In genomic region chr19:58419685-58420084, GRCm38 (mm10) we compare ENCODE assay signal across 10 mouse cellular contexts. TPM values are rescaled to one million over a fixed set of nuclear protein-coding genes. Genes with fewer than 3 reads are reported as not detected.
DNase-seq lines count a peak whose midpoint lies in the region; ATAC-seq and TF ChIP-seq lines count a peak whose summit lies in the region.
"Had no signal": no experiment of that assay in that cellular context is flagged by ENCODE, and none has a peak within 500 bp of the region (broad histone marks: within the 10 kb centered on the region; RNA-seq: fewer than 3 reads in every experiment).

No protein-coding gene starts in this region.

- no peak overlapping the region for H3K27ac ChIP-seq in hindbrain, embryonic 11.5 days (ENCODE audit: low read depth, low read length)
- H3K27ac ChIP-seq in hindbrain, embryonic 13.5 days: no peak overlapping the region
- H3K27ac ChIP-seq in limb, embryonic 11.5 days (replicated peaks; ENCODE audit: low read depth, low read length): no peak overlapping the region
- no peak overlapping the region for H3K27ac ChIP-seq in left cerebral cortex, adult 2 months

- H3K9ac ChIP-seq in hindbrain, embryonic 11.5 days (ENCODE audit: low read depth, low read length): no peak overlapping the region
- no peak overlapping the region for H3K9ac ChIP-seq in hindbrain, embryonic 13.5 days
- no peak overlapping the region for H3K9ac ChIP-seq in limb, embryonic 11.5 days (ENCODE audit: low read length)

- 55% methylated on average over 3 of the region's 3 CpGs for WGBS in hindbrain, embryonic 11.5 days
- WGBS in hindbrain, embryonic 13.5 days: 42% methylated on average over 3 of the region's 3 CpGs
- 27% methylated on average over 3 of the region's 3 CpGs for WGBS in limb, embryonic 11.5 days

- H3K27me3 ChIP-seq in hindbrain, embryonic 11.5 days (ENCODE audit: control insufficient read depth, insufficient read depth, low read length): no peaks in the 10 kb centered on the region
- no peaks in the 10 kb centered on the region for H3K27me3 ChIP-seq in hindbrain, embryonic 13.5 days
- H3K27me3 ChIP-seq in limb, embryonic 11.5 days (ENCODE audit: control insufficient read depth, insufficient read depth, low read length): no peaks in the 10 kb centered on the region

- H3K9me3 ChIP-seq in hindbrain, embryonic 11.5 days (ENCODE audit: control insufficient read depth, low read length): no peaks in the 10 kb centered on the region
- no peaks in the 10 kb centered on the region for H3K9me3 ChIP-seq in hindbrain, embryonic 13.5 days
- no peaks in the 10 kb centered on the region for H3K9me3 ChIP-seq in limb, embryonic 11.5 days (ENCODE audit: control insufficient read depth, low read length)

- DNase-seq in hindbrain, embryonic 11.5 days (ENCODE audit: low spot score): peak; percentile 33
- DNase-seq in retina, embryonic 14.5 days (ENCODE audit: low spot score): peak; percentile 31
- no peak for DNase-seq in retina, postnatal 1 day
- peak; percentile 69 for DNase-seq in limb, embryonic 11.5 days (ENCODE audit: low spot score)
- DNase-seq in urinary bladder, postnatal 36 days (ENCODE audit: low spot score in 2 of 2): peak; percentile 38 to 52
- no peak for DNase-seq in left cerebral cortex, adult 2 months (ENCODE audit: extremely low spot score in 1 of 2, low spot score in 2 of 2)
- no peak for DNase-seq in cerebellum, postnatal 10 days
- DNase-seq: lung, adult 18-20 months had no signal

- ATAC-seq in hindbrain, embryonic 11.5 days (ENCODE audit: low FRiP score): no peak
- ATAC-seq in hindbrain, embryonic 13.5 days (ENCODE audit: low FRiP score): no peak
- ATAC-seq in limb, embryonic 11.5 days (ENCODE audit: insufficient number of reproducible peaks, low FRiP score, low TSS enrichment, low read depth): peak; percentile 90
- ATAC-seq: CD4-positive, CD25-positive, alpha-beta regulatory T cell, adult 4 months had no signal

- no peaks in the 10 kb centered on the region for H3K4me1 ChIP-seq in hindbrain, embryonic 11.5 days (replicated peaks; ENCODE audit: control insufficient read depth, insufficient read depth, low read length)
- H3K4me1 ChIP-seq in hindbrain, embryonic 13.5 days (replicated peaks): peaks cover 15% of the 10 kb centered on the region
- peaks cover 8% of the 10 kb centered on the region for H3K4me1 ChIP-seq in limb, embryonic 11.5 days (ENCODE audit: control insufficient read depth, insufficient read depth, low read length)

- H3K4me3 ChIP-seq in hindbrain, embryonic 11.5 days (ENCODE audit: low read depth, low read length): no peak overlapping the region
- H3K4me3 ChIP-seq in hindbrain, embryonic 13.5 days: no peak overlapping the region
- H3K4me3 ChIP-seq in limb, embryonic 11.5 days (ENCODE audit: low read depth, low read length): no peak overlapping the region
- no peak overlapping the region for H3K4me3 ChIP-seq in left cerebral cortex, adult 2 months

- H3K36me3 ChIP-seq in hindbrain, embryonic 11.5 days (ENCODE audit: control insufficient read depth, insufficient read depth, low read length): no peaks in the 10 kb centered on the region
- no peaks in the 10 kb centered on the region for H3K36me3 ChIP-seq in hindbrain, embryonic 13.5 days
- no peaks in the 10 kb centered on the region for H3K36me3 ChIP-seq in limb, embryonic 11.5 days (ENCODE audit: control insufficient read depth, insufficient read depth, low read length)

- TF ChIP-seq CTCF in left cerebral cortex, adult 2 months (IDR thresholded peaks at IDR 0.05): no peak

- intact Hi-C loops in left cerebral cortex, adult 2 months (cut with DNase I): no loop called here

- H3K4me2 ChIP-seq in hindbrain, embryonic 11.5 days (replicated peaks; ENCODE audit: low read depth, low read length): no peak overlapping the region
- no peak overlapping the region for H3K4me2 ChIP-seq in hindbrain, embryonic 13.5 days
- H3K4me2 ChIP-seq in limb, embryonic 11.5 days (ENCODE audit: low read depth, severe bottlenecking): no peak overlapping the region

RNA-seq across cellular contexts. Expression of gene Gfra1, which starts 36.0 kb away (rescaled TPM):
- 30.6 and 42.2 TPM in 2 replicates for polyA plus RNA-seq in hindbrain, embryonic 11.5 days (2014; fragmentation: Nextera tagmentation; extraction: Ambion mirVana)
- 65.7 and 67.6 TPM in 2 replicates for polyA plus RNA-seq in hindbrain, embryonic 13.5 days (2015; fragmentation: Nextera tagmentation; extraction: Ambion mirVana)
- polyA plus RNA-seq in limb, embryonic 11.5 days (2014; fragmentation: Nextera tagmentation; extraction: Ambion mirVana): 5.6 and 5.8 TPM in 2 replicates
- 10 to 100 TPM; 26.7 to 34.1 TPM for total RNA-seq in left cerebral cortex, adult 2 months (2021)

Comparison
In these comparisons a context has a peak if more than half of its experiments do, and no peak if none do; other contexts are left out.
1. DNase-seq: peak in hindbrain, embryonic 11.5 days (single experiment), retina, embryonic 14.5 days (single experiment), limb, embryonic 11.5 days (single experiment) and urinary bladder, postnatal 36 days (2 of 2); none in retina, postnatal 1 day (single experiment), left cerebral cortex, adult 2 months (0 of 2) and cerebellum, postnatal 10 days (0 of 2).